Comparison of ENCODE assay signal across 8 mouse cellular contexts in genomic region chr10:23150401-23150800, GRCm38 (mm10).
DNase-seq lines count a peak whose midpoint lies in the region; ATAC-seq and TF ChIP-seq lines count a peak whose summit lies in the region.
"Had no signal": no experiment of that assay in that cellular context is flagged by ENCODE, and none has a peak within 500 bp of the region (broad histone marks: within the 10 kb centered on the region; RNA-seq: fewer than 3 reads in every experiment).

No protein-coding gene starts in this region.

- intact Hi-C loops in left cerebral cortex, postnatal 36 days (cut with DNase I), result no loop called here

- no peak for ATAC-seq in kidney, postnatal 0 days (replicated peaks; ENCODE audit: low FRiP score, low read depth)
- no peak for ATAC-seq in kidney, embryonic 16.5 days (ENCODE audit: low FRiP score, low TSS enrichment)
- peak; percentile 52 for ATAC-seq in megakaryocyte, adult 5-6 weeks (ENCODE audit: poor library complexity, severe bottlenecking)
- no peak for ATAC-seq in forebrain, embryonic 13.5 days

- H3K9ac ChIP-seq in kidney, postnatal 0 days (ENCODE audit: low read depth, low read length), result no peak overlapping the region
- H3K9ac ChIP-seq in kidney, embryonic 16.5 days (replicated peaks; ENCODE audit: low read length), result no peak overlapping the region
- no peak overlapping the region for H3K9ac ChIP-seq in ES-Bruce4 (ENCODE audit: low read depth, poor library complexity, severe bottlenecking)
- H3K9ac ChIP-seq in forebrain, embryonic 13.5 days, result no peak overlapping the region

- peak; percentile 52 for TF ChIP-seq CTCF in kidney, postnatal 0 days (IDR thresholded peaks at IDR 0.05; ENCODE audit: low read depth)
- peak; percentile 61 for TF ChIP-seq CTCF in ES-Bruce4 (IDR thresholded peaks at IDR 0.05; ENCODE audit: low read depth, low read length)

- no peak overlapping the region for H3K4me3 ChIP-seq in kidney, postnatal 0 days (replicated peaks; ENCODE audit: low read depth, low read length)
- no peak overlapping the region for H3K4me3 ChIP-seq in kidney, embryonic 16.5 days (ENCODE audit: low read length)
- H3K4me3 ChIP-seq in ES-Bruce4 (ENCODE audit: low read depth, low read length), result no peak overlapping the region
- H3K4me3 ChIP-seq in forebrain, embryonic 13.5 days, result no peak overlapping the region
- H3K4me3 ChIP-seq: erythroblast, embryonic 14.5 days had no signal

- no peaks in the 10 kb centered on the region for H3K4me1 ChIP-seq in kidney, postnatal 0 days (replicated peaks; ENCODE audit: insufficient read depth, low read length)
- no peaks in the 10 kb centered on the region for H3K4me1 ChIP-seq in kidney, embryonic 16.5 days (ENCODE audit: insufficient read depth, low read length)
- no peaks in the 10 kb centered on the region for H3K4me1 ChIP-seq in ES-Bruce4 (ENCODE audit: control insufficient read depth, insufficient read depth, low read length)
- H3K4me1 ChIP-seq in forebrain, embryonic 13.5 days, result peaks cover 4% of the 10 kb centered on the region; the same call in 1 of the 2 replicates

- no peaks in the 10 kb centered on the region for H3K9me3 ChIP-seq in kidney, postnatal 0 days (replicated peaks; ENCODE audit: low read length)
- H3K9me3 ChIP-seq in kidney, embryonic 16.5 days (ENCODE audit: low read length), result no peaks in the 10 kb centered on the region; the same call in 1 of the 2 replicates
- H3K9me3 ChIP-seq in ES-Bruce4 (replicated peaks; ENCODE audit: control insufficient read depth, insufficient read depth, low read length, poor library complexity, severe bottlenecking), result no peaks in the 10 kb centered on the region
- H3K9me3 ChIP-seq in forebrain, embryonic 13.5 days (replicated peaks), result no peaks in the 10 kb centered on the region

- no peak for DNase-seq in kidney, postnatal 0 days (ENCODE audit: low spot score)
- DNase-seq in ZHBTc4 (ENCODE audit: low read depth, low spot score), result peak; percentile 71
- DNase-seq in left cerebral cortex, postnatal 36 days (ENCODE audit: low spot score in 2 of 2), result no peak

- 95% methylated on average over 3 of the region's 3 CpGs for WGBS in kidney, postnatal 0 days
- WGBS in kidney, embryonic 16.5 days, result 92% methylated on average over 3 of the region's 3 CpGs
- WGBS in forebrain, embryonic 13.5 days, result 88% methylated on average over 3 of the region's 3 CpGs

- H3K27ac ChIP-seq in kidney, postnatal 0 days, result no peak overlapping the region
- H3K27ac ChIP-seq in kidney, embryonic 16.5 days (ENCODE audit: low read length), result no peak overlapping the region
- H3K27ac ChIP-seq in ES-Bruce4 (ENCODE audit: insufficient read depth, low read length), result no peak overlapping the region
- no peak overlapping the region for H3K27ac ChIP-seq in forebrain, embryonic 13.5 days

- 0 out of 2 replicates have a peak, but pooled peaks cover 2% of the 10 kb centered on the region for H3K36me3 ChIP-seq in kidney, postnatal 0 days (ENCODE audit: insufficient read depth, low read length)
- peaks cover 11% of the 10 kb centered on the region; the same call in 1 of the 2 replicates for H3K36me3 ChIP-seq in kidney, embryonic 16.5 days (ENCODE audit: insufficient read depth, low read length)
- H3K36me3 ChIP-seq in ES-Bruce4 (ENCODE audit: control insufficient read depth, insufficient read depth, low read length, poor library complexity, severe bottlenecking), result no peaks in the 10 kb centered on the region
- H3K36me3 ChIP-seq in forebrain, embryonic 13.5 days (ENCODE audit: poor library complexity, severe bottlenecking), result no peaks in the 10 kb centered on the region; the same call in 1 of the 2 replicates

- no peak for TF ChIP-seq POLR2A in ES-Bruce4 (IDR thresholded peaks at IDR 0.05; ENCODE audit: insufficient read depth, low read length)

- no peaks in the 10 kb centered on the region for H3K27me3 ChIP-seq in kidney, postnatal 0 days (ENCODE audit: insufficient read depth, low read length)
- H3K27me3 ChIP-seq in kidney, embryonic 16.5 days (ENCODE audit: insufficient read depth, low read length), result no peaks in the 10 kb centered on the region
- H3K27me3 ChIP-seq in ES-Bruce4 (ENCODE audit: control insufficient read depth, insufficient read depth, low read length, poor library complexity, severe bottlenecking), result no peaks in the 10 kb centered on the region
- no peaks in the 10 kb centered on the region for H3K27me3 ChIP-seq in forebrain, embryonic 13.5 days

- no peak overlapping the region for H3K4me2 ChIP-seq in kidney, postnatal 0 days (ENCODE audit: low read length)
- H3K4me2 ChIP-seq in kidney, embryonic 16.5 days (replicated peaks; ENCODE audit: low read depth, low read length), result no peak overlapping the region
- H3K4me2 ChIP-seq in forebrain, embryonic 13.5 days, result no peak overlapping the region

- no peak for TF ChIP-seq EP300 in ES-Bruce4 (IDR thresholded peaks at IDR 0.05; ENCODE audit: insufficient read depth, low read depth, low read length)
